Mouse (Mus musculus) forebrain, embryonic 10.5 days (tissue): ENCODE measurements around the gene Ifnk. TPM values are rescaled to one million over a fixed set of nuclear protein-coding genes. Genes with fewer than 3 reads are reported as not detected.

Source experiments
- DNase-seq: peaks from one replicate; pipeline ENCODE4 v3.0.0-alpha.2; 2017; ENCODE audit warnings: low spot score; ENCODE audit errors: extremely low spot score
- H3K27ac ChIP-seq: fragments of 300-500 bp; sonication (generic); 2 replicates; pipeline ENCODE4 v1.5.1; 2016; ENCODE audit warnings: mild to moderate bottlenecking
- H3K27me3 ChIP-seq: fragments of 300-500 bp; sonication (generic); 2 replicates; pipeline ENCODE4 v1.6.1; 2016; ENCODE audit warnings: mild to moderate bottlenecking; ENCODE audit not compliant: poor library complexity, severe bottlenecking
- H3K36me3 ChIP-seq: fragments of 300-500 bp; sonication (generic); replicated peaks from 2 replicates; pipeline ENCODE4 v1.6.1; 2016; ENCODE audit warnings: mild to moderate bottlenecking, moderate library complexity
- H3K4me1 ChIP-seq: fragments of 300-500 bp; sonication (generic); 2 replicates; pipeline ENCODE4 v1.6.1; 2016
- H3K4me3 ChIP-seq: fragments of 300-500 bp; sonication (generic); 2 replicates; pipeline ENCODE4 v1.5.1; 2016; ENCODE audit warnings: mild to moderate bottlenecking, moderate library complexity
- H3K9me3 ChIP-seq: fragments of 300-500 bp; sonication (generic); 2 replicates; pipeline ENCODE4 v1.6.1; 2016; ENCODE audit warnings: mild to moderate bottlenecking, moderate library complexity
- WGBS: fragments of 180-500 bp; shearing (Covaris S2); methylation state at CpG from one replicate; pipeline ENCODE4 v1.1.7; 2016; 5-methylcytosine and 5-hydroxymethylcytosine counted together
- polyA plus RNA-seq: library from polyadenylated mRNA; unstranded; fragments of >200 nt; fragmentation: Nextera tagmentation; extraction: Ambion mirVana; gene quantifications from 2 replicates; pipeline ENCODE4 v1.2.1, GENCODE M21; 2016

The Ifnk gene
- polyA plus RNA-seq, 1 experiment from 2014 or later, result 0.67 TPM

DNA sequence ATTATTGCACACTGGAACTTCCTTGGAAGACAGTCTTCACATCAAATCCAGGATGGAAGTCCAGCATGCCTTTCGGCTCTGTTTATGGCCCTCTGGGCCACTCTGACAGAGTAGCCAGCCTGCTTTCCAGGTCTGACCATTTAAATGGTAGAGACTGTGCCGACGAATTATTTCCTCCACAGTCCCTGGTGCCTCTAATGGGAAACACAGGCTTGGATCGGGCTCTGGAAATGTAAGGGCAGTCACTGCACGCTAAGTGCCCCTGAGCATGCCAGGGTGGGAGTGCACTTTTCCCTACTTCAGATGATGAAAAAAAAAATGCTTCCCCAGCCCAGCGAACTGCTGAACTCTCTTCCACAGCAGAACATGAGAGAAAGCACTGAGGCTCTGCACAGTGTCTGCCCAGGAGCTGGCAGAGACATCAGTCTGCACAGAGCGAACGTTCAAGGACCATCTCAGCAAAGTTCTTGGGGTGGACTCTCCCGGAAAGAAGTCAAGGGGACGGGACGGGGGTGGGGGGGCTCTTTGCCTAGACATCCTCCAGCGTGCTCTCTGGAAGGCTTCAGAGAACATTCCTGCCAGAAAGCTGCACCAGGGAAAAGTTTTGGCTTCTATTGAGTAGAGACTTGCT is 8.3 kb upstream of the Ifnk start:
- Histone ChIP-seq H3K9me3 (no peaks in the 10 kb centered on the region), H3K4me1 (no peaks in the 10 kb centered on the region), H3K27me3 (no peaks in the 10 kb centered on the region), H3K27ac (0 out of 2 replicates have a peak overlapping the region, but pooled peaks have one; percentile 20), H3K36me3 (no peaks in the 10 kb centered on the region), H3K4me3 (no peak overlapping the region)
- 85% methylated on average over 12 of the region's 12 CpGs for WGBS
- no peak for DNase-seq

DNA sequence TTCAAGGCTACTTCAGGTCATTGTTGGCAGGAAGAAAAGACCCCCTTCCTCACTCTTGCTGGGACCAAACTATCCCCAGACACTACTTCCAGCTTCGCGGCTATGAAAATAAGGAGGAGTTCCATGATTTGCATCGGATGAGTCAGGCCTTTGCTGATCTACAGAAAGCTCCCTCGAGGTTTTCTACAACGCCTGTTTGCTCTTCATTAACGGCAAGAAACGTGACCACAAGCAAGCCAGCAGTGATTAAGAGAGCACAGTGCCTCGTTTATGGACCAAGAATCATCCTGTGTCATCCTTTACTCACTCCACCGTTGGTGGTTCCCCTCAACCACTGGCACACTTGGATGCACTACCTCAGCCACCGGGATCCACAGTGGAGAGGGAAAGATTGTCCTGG is 6.1 kb upstream of the Ifnk start:
- 92% methylated on average over 10 of the region's 10 CpGs for WGBS
- Histone ChIP-seq H3K27me3 (no peaks in the 10 kb centered on the region), H3K27ac (no peak overlapping the region)

DNA sequence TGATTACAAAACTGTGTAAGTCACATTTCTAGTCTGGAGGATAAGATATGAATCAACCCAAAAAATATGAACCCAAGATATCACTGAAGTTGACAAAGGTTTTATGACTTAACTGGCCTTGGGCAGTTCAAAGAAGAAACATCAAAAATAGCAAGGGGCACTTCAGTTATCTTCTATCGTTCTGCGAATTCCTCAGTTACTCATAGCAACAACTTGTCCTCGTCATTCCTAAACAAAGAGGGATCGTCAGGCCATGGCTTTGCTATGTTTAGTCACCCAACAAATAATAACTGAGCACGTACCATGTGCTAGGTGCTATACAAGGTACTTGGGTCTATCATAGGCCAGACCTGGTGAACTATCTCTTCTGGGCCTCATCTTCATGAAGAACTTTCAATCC is 5.3 kb upstream of the Ifnk start:
- Histone ChIP-seq H3K4me1 (no peaks in the 10 kb centered on the region), H3K9me3 (no peaks in the 10 kb centered on the region), H3K4me3 (no peak overlapping the region), H3K36me3 (no peaks in the 10 kb centered on the region), H3K27ac (no peak overlapping the region), H3K27me3 (no peaks in the 10 kb centered on the region)
- WGBS, result 95% methylated on average over 5 of the region's 5 CpGs
- no peak for DNase-seq

More for the DNA sequence above, 6.1 kb upstream of the Ifnk start:
- H3K4me1 ChIP-seq, result no peaks in the 10 kb centered on the region
- no peaks in the 10 kb centered on the region for H3K36me3 ChIP-seq
- no peak overlapping the region for H3K4me3 ChIP-seq
- H3K9me3 ChIP-seq, result no peaks in the 10 kb centered on the region
- DNase-seq, result no peak

DNA sequence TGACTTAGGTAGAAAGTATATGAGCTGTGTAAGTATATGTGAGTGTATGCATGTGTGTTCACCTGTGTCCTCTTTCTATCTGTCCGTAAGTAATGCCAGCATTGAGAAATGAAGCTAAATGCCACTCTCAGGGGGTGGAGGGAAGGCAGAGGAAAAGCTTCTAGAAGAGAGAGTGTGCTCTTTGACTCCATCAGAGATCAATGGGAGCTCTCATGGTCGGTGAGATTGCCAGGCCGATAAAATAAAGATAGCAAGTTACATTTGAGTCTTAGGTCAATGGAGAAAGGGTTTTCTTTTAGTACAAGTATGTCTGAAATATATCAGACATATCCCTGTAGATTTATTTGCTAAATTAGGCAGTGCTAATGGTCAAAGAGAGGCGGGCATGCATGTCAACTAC is 3.5 kb upstream of the Ifnk start:
- Histone ChIP-seq H3K4me3 (no peak overlapping the region), H3K36me3 (no peaks in the 10 kb centered on the region), H3K9me3 (no peaks in the 10 kb centered on the region), H3K27ac (no peak overlapping the region), H3K27me3 (no peaks in the 10 kb centered on the region), H3K4me1 (no peaks in the 10 kb centered on the region)
- WGBS, result 91% methylated on average over 4 of the region's 4 CpGs
- no peak for DNase-seq

DNA sequence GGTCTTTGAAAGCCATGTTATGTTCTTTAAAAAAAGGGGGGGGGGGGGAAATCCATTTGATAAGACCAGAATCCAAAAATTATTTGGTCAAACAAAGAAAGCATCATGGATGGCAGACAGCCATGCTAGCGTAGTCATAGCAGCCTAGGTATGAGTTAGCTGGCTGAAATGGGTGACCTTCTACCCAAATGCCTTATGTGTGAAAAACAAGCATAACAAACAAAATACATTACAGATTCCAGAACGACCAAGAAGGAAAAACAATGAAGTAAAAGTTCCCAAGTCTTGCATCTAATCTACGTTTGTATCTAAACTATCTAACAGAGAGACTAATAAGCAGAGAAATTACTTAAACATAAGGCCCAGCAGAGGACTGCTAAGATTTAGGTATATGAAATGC is 1.1 kb upstream of the Ifnk start:
- Histone ChIP-seq H3K36me3 (no peaks in the 10 kb centered on the region), H3K27ac (no peak overlapping the region), H3K9me3 (no peaks in the 10 kb centered on the region), H3K4me3 (no peak overlapping the region), H3K27me3 (peaks cover 2% of the 10 kb centered on the region; the same call in 1 of the 2 replicates), H3K4me1 (peaks cover 19% of the 10 kb centered on the region)
- 88% methylated on average over 3 of the region's 3 CpGs for WGBS
- DNase-seq, result no peak

DNA sequence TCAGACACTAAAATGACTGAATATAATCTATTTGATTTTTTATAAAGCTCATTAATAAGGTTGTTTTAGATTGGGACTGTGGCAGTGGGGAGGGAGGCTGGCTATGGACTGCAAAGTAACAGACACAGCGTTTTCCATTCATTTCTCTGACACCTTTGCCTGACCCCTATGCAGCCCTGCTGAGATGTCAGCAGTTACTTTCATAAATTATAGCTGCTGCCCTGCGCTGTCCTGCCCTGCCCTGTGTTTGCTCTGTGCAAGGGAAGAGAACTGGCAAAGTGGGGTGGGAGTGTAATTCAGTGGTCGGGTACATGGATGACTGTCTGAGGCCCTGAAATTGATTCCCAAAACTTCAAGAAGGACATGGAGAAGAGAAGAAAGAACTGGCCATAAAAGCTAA is 2.2 kb downstream of the Ifnk start:
- no peak overlapping the region for H3K4me3 ChIP-seq
- peaks cover 37% of the 10 kb centered on the region for H3K4me1 ChIP-seq
- H3K27me3 ChIP-seq, result peaks cover 15% of the 10 kb centered on the region
- no peak for DNase-seq
- H3K9me3 ChIP-seq, result no peaks in the 10 kb centered on the region
- no peaks in the 10 kb centered on the region for H3K36me3 ChIP-seq
- whole genome bisulfite sequencing, result 53% methylated on average over 3 of the region's 3 CpGs
- no peak overlapping the region for H3K27ac ChIP-seq

DNA sequence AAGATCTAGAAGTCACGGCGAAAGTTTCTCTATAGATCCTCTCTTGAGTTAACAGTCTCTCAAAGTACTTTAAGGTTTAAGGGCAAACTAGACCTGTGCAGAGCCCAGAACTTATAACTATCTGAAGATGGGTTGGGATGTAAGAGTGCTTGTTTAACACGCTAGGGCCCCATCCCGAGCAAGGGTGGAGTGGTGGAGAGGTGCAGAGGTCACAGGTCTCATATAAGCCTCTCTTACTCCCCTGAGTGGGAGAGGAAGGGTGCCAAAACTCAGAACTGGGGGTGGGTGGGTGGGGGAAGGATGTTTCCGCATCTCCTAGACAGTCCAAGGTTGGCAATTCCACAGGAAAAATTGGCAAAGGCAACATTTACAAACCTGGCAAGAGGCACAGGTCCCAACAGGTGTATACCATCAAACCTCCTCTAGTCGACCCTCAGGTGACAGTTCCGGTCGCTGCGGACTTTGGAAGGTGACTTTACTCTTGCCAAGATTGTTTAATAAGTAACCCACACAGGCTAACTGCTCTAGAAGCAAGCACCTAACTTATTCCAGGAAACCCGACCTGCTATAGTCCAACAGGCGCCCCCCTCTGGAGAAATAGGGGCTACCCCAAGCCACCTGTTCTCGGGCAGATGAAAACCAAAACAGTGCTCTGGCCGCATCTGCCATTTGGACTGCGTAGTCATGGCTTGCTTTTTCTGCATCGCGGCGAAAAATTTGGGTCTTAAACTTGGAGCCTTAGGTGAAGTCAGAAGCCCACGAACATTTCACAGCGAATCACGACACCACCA is 3.5 kb downstream of the Ifnk start:
- H3K27me3 ChIP-seq, result peaks cover 15% of the 10 kb centered on the region
- peak overlapping the region; percentile 73 for H3K4me3 ChIP-seq
- H3K9me3 ChIP-seq, result no peaks in the 10 kb centered on the region
- WGBS, result 26% methylated on average over 20 of the region's 20 CpGs
- peaks cover 37% of the 10 kb centered on the region for H3K4me1 ChIP-seq
- peak overlapping the region; percentile 92 for H3K27ac ChIP-seq
- DNase-seq, result peak; percentile 40
- no peaks in the 10 kb centered on the region for H3K36me3 ChIP-seq

DNA sequence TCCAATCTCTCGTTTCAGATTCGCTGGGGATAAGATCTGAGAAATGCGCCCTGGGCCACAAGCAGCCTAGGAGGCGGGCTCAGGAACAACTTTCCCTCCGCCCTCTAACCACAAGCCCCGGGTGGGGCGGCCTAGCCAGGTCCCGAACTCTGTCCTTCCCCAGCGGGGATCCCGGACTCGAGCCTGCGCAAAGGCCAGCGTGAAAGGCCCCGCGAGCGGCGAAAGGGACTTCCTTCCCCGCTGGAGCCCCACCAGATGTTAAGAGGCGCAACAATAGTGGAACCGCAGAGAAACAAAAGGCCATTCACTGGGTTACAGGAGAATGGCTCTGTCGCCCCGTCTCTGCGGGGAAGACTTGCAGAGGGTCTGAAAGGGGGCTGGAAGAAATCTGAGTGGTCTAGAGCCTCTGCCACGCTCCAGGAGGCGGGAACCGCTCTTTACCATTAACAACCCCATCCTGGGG is 4.3 kb downstream of the Ifnk start:
- Histone ChIP-seq H3K36me3 (no peaks in the 10 kb centered on the region), H3K27ac (peak overlapping the region; percentile 92), H3K27me3 (peaks cover 15% of the 10 kb centered on the region), H3K4me3 (peak overlapping the region; percentile 73), H3K9me3 (no peaks in the 10 kb centered on the region), H3K4me1 (peaks cover 37% of the 10 kb centered on the region)
- peak; percentile 81 for DNase-seq
- WGBS, result under 1% methylated on average over 26 of the region's 26 CpGs

DNA sequence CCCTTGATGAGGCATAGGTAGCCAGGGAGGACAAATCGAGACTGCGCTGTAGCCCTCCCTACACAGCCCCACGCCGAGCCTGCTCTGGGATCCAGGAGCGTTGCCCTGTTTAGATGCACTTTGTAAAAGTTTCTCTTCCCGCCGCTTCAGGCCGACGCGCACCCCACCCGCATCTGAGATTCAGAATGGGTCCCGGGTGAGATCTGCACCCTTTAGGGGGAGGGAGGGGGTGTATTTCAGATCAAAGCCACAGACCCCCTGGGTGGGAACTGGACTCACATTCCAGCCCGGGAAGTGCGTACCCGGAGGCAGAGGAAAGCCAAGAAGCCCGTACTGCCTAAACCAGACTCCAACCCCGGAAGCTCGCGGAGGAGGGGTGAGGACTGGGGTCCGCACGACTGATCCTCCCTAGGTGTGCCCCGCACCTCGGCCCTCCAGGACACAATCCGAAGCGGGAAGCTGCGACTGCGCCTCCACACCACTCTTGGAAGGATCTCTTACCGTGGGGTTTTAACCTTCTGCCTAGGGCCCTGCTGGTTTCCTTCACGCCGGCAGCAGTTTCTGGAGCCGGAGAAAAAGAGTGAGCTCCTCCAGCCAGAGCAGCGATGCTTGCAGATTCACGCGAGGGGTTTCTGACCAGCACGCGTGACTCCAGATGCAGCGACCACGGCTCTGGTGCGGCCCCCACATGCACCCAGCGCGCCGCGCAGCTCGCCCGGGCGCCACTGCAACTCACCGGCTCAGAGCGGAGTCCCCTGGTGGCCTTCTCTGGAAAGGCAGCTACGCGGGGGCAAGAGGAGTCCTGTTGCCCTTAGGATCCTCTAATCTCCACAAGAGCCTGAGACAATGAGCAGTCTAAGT is 5.1 kb downstream of the Ifnk start, which contains the start of gene Mob3b:
Gene Mob3b (minus strand): TSS at position 734 of the 861 bp plus-strand sequence.
- Histone ChIP-seq H3K9me3 (no peaks in the 10 kb centered on the region), H3K4me1 (peaks cover 37% of the 10 kb centered on the region), H3K4me3 (peak within 1 kb of the TSS; percentile 73), H3K27me3 (peaks cover 15% of the 10 kb centered on the region), H3K27ac (peak within 1 kb of the TSS; percentile 92), H3K36me3 (no peaks in the 10 kb centered on the region)
- DNase-seq, result peak; percentile 88
- under 1% methylated on average over 50 of the region's 50 CpGs for WGBS

DNA sequence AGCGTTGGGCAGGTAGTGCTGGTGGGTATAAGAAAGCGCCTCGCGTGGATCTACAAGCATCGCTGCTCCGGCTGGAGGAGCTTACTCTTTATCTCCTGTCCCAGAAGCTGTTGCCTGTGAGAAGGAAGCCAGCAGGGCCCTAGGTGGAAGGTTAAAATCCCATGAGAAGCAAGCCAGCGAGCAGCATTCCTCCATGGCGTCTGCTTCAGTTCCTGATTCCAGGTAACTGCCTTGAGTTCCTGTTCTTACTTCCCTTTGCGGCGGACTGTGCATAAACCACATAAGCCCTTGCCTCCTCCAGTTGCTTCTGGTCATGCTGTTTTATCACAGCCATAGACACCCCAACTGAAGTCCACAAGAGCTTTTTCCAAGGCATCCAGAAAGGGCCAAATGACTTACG is 6.0 kb downstream of the Ifnk start:
- 68% methylated on average over 11 of the region's 11 CpGs for WGBS
- Histone ChIP-seq H3K27me3 (peaks cover 15% of the 10 kb centered on the region), H3K36me3 (no peaks in the 10 kb centered on the region)

DNA sequence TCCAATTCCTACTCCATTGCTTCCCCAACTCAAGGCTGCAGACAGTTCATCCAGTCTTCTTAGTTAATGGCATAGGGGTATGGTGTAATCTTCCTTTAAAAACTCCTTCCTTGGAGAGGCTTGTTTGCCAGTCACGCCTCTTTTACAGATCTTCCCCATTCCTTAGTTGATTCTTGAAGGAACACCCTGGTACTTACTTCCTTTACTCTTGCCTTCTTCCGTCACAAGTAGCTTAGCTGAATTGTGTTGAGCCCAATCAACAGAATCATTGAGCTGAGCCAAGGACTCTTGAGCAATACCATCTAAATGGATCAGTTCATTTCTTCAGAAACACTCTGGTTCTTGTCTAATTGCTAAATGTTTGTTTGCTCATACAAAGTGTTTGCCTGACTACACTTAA is 13.4 kb downstream of the Ifnk start:
- no peak overlapping the region for H3K4me3 ChIP-seq
- H3K27ac ChIP-seq, result no peak overlapping the region
- no peaks in the 10 kb centered on the region for H3K4me1 ChIP-seq
- H3K27me3 ChIP-seq, result no peaks in the 10 kb centered on the region
- no peaks in the 10 kb centered on the region for H3K9me3 ChIP-seq
- 88% methylated on average over 2 of the region's 2 CpGs for WGBS
- DNase-seq, result no peak
- H3K36me3 ChIP-seq, result no peaks in the 10 kb centered on the region

More for the DNA sequence above, 6.0 kb downstream of the Ifnk start:
- H3K4me1 ChIP-seq, result peaks cover 37% of the 10 kb centered on the region
- no peak for DNase-seq
- H3K9me3 ChIP-seq, result no peaks in the 10 kb centered on the region
- H3K27ac ChIP-seq, result no peak overlapping the region
- H3K4me3 ChIP-seq, result 0 out of 2 replicates have a peak overlapping the region, but pooled peaks have one; percentile 73

DNA sequence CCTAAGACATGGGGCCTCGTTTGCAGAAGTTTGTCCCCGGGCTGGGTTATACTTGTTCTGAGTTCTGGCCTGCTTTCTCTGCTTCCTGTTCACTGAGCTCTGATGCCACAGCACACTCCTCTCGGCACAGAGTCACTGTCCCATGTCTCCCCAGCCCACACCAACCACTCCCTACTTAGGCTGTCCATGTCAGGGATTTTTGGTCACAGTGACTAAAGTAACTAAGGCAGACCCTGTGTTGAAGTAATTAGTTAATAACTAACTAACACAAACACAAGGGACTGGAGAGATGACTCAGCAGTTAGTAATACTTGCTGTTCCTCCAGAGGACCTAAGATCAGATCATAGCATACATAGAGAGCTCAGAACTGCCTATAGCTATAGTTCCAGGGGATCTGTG is 14.1 kb downstream of the Ifnk start:
- no peaks in the 10 kb centered on the region for H3K9me3 ChIP-seq
- 88% methylated on average over 3 of the region's 3 CpGs for WGBS
- H3K27ac ChIP-seq, result no peak overlapping the region
- no peaks in the 10 kb centered on the region for H3K4me1 ChIP-seq
- H3K36me3 ChIP-seq, result no peaks in the 10 kb centered on the region
- no peak overlapping the region for H3K4me3 ChIP-seq
- H3K27me3 ChIP-seq, result no peaks in the 10 kb centered on the region
- no peak for DNase-seq
